Mouse (Mus musculus): Measurements from ENCODE around the gene Zfr. TPM values are rescaled to one million over a fixed set of nuclear protein-coding genes. Genes with fewer than 3 reads are reported as not detected.

The Zfr gene
- total RNA-seq, 2 experiments from 2014 or later = 73.9 to 84.0 TPM

DNA sequence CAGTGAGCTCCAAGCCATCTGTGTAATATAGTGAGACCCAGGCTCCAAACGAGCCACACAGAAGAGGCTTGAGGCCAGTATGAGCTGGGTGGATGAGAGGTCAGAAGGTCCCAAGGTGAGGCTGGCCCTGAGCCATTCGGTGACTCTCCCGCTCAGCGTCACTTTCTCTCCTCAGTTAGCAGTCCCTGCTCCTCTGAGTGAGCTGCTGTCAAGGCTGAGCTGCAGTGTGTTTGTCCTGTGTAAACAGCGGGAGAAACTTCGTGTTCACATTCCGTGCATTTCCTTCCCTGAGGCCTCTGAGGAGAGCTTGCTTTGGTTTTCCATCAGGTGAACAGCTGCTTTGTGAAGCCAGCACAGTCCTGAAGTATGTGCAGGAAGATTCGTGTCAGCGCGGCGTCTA, 114.8 kb downstream of the Zfr start:
- DNase-seq = no peak
- intact Hi-C loops (cut with DNase I) = no loop called here

DNA sequence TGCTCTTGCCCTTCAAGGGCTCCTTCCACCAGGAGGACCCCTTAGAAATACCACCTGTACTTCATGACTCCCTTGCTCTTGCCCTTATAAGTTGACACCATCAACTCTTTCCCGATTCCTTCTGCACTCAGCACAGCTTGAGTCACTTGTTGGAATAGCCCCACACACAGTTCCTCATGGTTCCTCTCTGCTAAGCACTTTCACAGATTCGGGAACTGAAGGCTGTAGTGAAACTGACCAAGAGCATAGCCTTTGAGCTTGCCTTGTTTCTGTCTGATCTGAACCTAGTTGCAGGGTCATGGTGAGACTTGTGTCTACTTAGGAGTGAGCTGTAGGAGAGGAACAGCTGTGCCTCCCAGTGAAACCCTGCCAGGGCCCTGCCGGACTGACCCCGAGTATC, 115.4 kb downstream of the Zfr start:
- intact Hi-C loops (cut with DNase I) = no loop called here
- no peak for DNase-seq

Small RNA genes within 50 kb of the gene (microRNA-seq; reads per million reads assigned to microRNA genes)
- gene Mir1898 (ENCODE audit: borderline number of aligned reads in 2 of 2) = 0 reads per million in 2 experiments

Other genes starting within 250 kb of the Zfr start
- 10 to 100 TPM; 28.4 to 36.8 TPM for gene Npr3, start 210.5 kb upstream of the Zfr start, total RNA-seq (2021)
- 10 to 100 TPM; 84.5 to 93.1 TPM for gene Sub1, start 120.8 kb upstream of the Zfr start, total RNA-seq (2021)
- 10 to 100 TPM in 1 of 2 experiments, 1 to 10 TPM in 1; 9.5 to 10.0 TPM for gene Mtmr12, start 87.2 kb downstream of the Zfr start, total RNA-seq (2021)
- gene Golph3, start 203.6 kb downstream of the Zfr start, total RNA-seq (2021) = 10 to 100 TPM; 81.7 to 83.7 TPM
- 1 to 10 TPM in 1 of 2 experiments, under 1 TPM in 1; 0.65 to 1.2 TPM for gene 1810049J17Rik, start 204.1 kb downstream of the Zfr start, total RNA-seq (2021)